Mouse (Mus musculus) heart, embryonic 10.5 days (tissue): ENCODE results near the gene Cep68. TPM values are rescaled to one million over a fixed set of nuclear protein-coding genes. Genes with fewer than 3 reads are reported as not detected.
A peak's percentile ranks its signal among the peaks of the same experiment; 100 is the strongest.

Source experiments
- DNase-seq: peaks from one replicate; pipeline ENCODE4 v3.0.0-alpha.2; 2017; ENCODE audit warnings: low spot score
- H3K27ac ChIP-seq: fragments of 300-500 bp; sonication (generic); 2 replicates; pipeline ENCODE4 v1.5.1; 2016; ENCODE audit warnings: mild to moderate bottlenecking
- H3K27me3 ChIP-seq: fragments of 300-500 bp; sonication (generic); 2 replicates; pipeline ENCODE4 v1.6.1; 2016; ENCODE audit warnings: mild to moderate bottlenecking; ENCODE audit not compliant: poor library complexity, insufficient read depth, severe bottlenecking
- H3K36me3 ChIP-seq: fragments of 300-500 bp; sonication (generic); 2 replicates; pipeline ENCODE4 v1.6.1; 2016; ENCODE audit warnings: mild to moderate bottlenecking, moderate library complexity
- H3K4me1 ChIP-seq: fragments of 300-500 bp; sonication (generic); 2 replicates; pipeline ENCODE4 v1.6.1; 2016; ENCODE audit warnings: mild to moderate bottlenecking
- H3K4me3 ChIP-seq: fragments of 300-500 bp; sonication (generic); 2 replicates; pipeline ENCODE4 v1.5.1; 2016; ENCODE audit warnings: mild to moderate bottlenecking, moderate library complexity
- H3K9me3 ChIP-seq: fragments of 300-500 bp; sonication (generic); 2 replicates; pipeline ENCODE4 v1.6.1; 2016; ENCODE audit warnings: mild to moderate bottlenecking, moderate library complexity
- WGBS: fragments of 180-500 bp; shearing (Covaris S2); methylation state at CpG from one replicate; pipeline ENCODE4 v1.1.7; 2016; 5-methylcytosine and 5-hydroxymethylcytosine counted together
- polyA plus RNA-seq: library from polyadenylated mRNA; unstranded; fragments of >200 nt; fragmentation: Nextera tagmentation; extraction: Ambion mirVana; gene quantifications from 2 replicates; pipeline ENCODE4 v1.2.1, GENCODE M21; 2016

The Cep68 gene
- polyA plus RNA-seq, 1 experiment from 2014 or later, result 39.0 TPM

- no peaks in the 10 kb centered on the region for H3K27me3 ChIP-seq
- no peak for DNase-seq
- peak overlapping the region; percentile 96 for H3K4me3 ChIP-seq
- H3K9me3 ChIP-seq, result no peaks in the 10 kb centered on the region
- WGBS, result under 1% methylated on average over 39 of the region's 39 CpGs
- H3K36me3 ChIP-seq, result peaks cover 17% of the 10 kb centered on the region
- H3K4me1 ChIP-seq, result peaks cover 44% of the 10 kb centered on the region
- H3K27ac ChIP-seq, result peak overlapping the region; percentile 99
Observed at GRCm38 (mm10) chr11:20248840-20249239, 389 bp downstream of the Cep68 start.

- H3K27ac ChIP-seq, result peak overlapping the region; percentile 99
- H3K36me3 ChIP-seq, result peaks cover 17% of the 10 kb centered on the region
- H3K4me3 ChIP-seq, result peak overlapping the region; percentile 96
- peak; percentile 67 for DNase-seq
- H3K9me3 ChIP-seq, result no peaks in the 10 kb centered on the region
- H3K4me1 ChIP-seq, result peaks cover 50% of the 10 kb centered on the region
- H3K27me3 ChIP-seq, result no peaks in the 10 kb centered on the region
- WGBS, result 21% methylated on average over 4 of the region's 4 CpGs
Observed at GRCm38 (mm10) chr11:20248277-20248676, 952 bp downstream of the Cep68 start.

GRCm38 (mm10) chr11:20247146-20247855 is 1.9 kb downstream of the Cep68 start:
- Histone ChIP-seq H3K27me3 (no peaks in the 10 kb centered on the region), H3K9me3 (no peaks in the 10 kb centered on the region), H3K27ac (no peak overlapping the region), H3K36me3 (peaks cover 23% of the 10 kb centered on the region), H3K4me3 (0 out of 2 replicates have a peak overlapping the region, but pooled peaks have one; percentile 96), H3K4me1 (peaks cover 57% of the 10 kb centered on the region)
- 82% methylated on average over 8 of the region's 8 CpGs for WGBS
- peak; percentile 35 for DNase-seq

- H3K27me3 ChIP-seq, result no peaks in the 10 kb centered on the region
- no peak overlapping the region for H3K27ac ChIP-seq
- 76% methylated on average over 1 of the region's 1 CpGs for WGBS
- no peak overlapping the region for H3K4me3 ChIP-seq
- H3K9me3 ChIP-seq, result no peaks in the 10 kb centered on the region
- peak; percentile 58 for DNase-seq
- H3K4me1 ChIP-seq, result peaks cover 57% of the 10 kb centered on the region
- H3K36me3 ChIP-seq, result peaks cover 28% of the 10 kb centered on the region
Observed at GRCm38 (mm10) chr11:20246616-20247015, 2.6 kb downstream of the Cep68 start.

- peaks cover 41% of the 10 kb centered on the region for H3K36me3 ChIP-seq
- peaks cover 53% of the 10 kb centered on the region for H3K4me1 ChIP-seq
- no peaks in the 10 kb centered on the region for H3K27me3 ChIP-seq
- 84% methylated on average over 6 of the region's 6 CpGs for WGBS
- no peaks in the 10 kb centered on the region for H3K9me3 ChIP-seq
- DNase-seq, result peak; percentile 31
- H3K27ac ChIP-seq, result no peak overlapping the region
- H3K4me3 ChIP-seq, result no peak overlapping the region
Observed at GRCm38 (mm10) chr11:20245316-20245715, 3.9 kb downstream of the Cep68 start.

- Histone ChIP-seq H3K27me3 (no peaks in the 10 kb centered on the region), H3K4me3 (no peak overlapping the region), H3K27ac (peak overlapping the region; percentile 4; the same call in 1 of the 2 replicates), H3K4me1 (peaks cover 47% of the 10 kb centered on the region), H3K36me3 (peaks cover 48% of the 10 kb centered on the region), H3K9me3 (no peaks in the 10 kb centered on the region)
- 68% methylated on average over 16 of the region's 16 CpGs for WGBS
- peak; percentile 72 for DNase-seq
Observed at GRCm38 (mm10) chr11:20244336-20245290, 4.6 kb downstream of the Cep68 start.

- H3K36me3 ChIP-seq, result peaks cover 60% of the 10 kb centered on the region
- H3K4me1 ChIP-seq, result peaks cover 46% of the 10 kb centered on the region
- H3K9me3 ChIP-seq, result no peaks in the 10 kb centered on the region
- no peak for DNase-seq
- 44% methylated on average over 9 of the region's 9 CpGs for WGBS
- H3K27me3 ChIP-seq, result no peaks in the 10 kb centered on the region
- H3K4me3 ChIP-seq, result no peak overlapping the region
- H3K27ac ChIP-seq, result no peak overlapping the region
Observed at GRCm38 (mm10) chr11:20243214-20243913, 5.9 kb downstream of the Cep68 start.

GRCm38 (mm10) chr11:20242366-20243056 is 6.7 kb downstream of the Cep68 start:
- peaks cover 38% of the 10 kb centered on the region for H3K4me1 ChIP-seq
- H3K4me3 ChIP-seq, result no peak overlapping the region
- no peaks in the 10 kb centered on the region for H3K9me3 ChIP-seq
- H3K27me3 ChIP-seq, result no peaks in the 10 kb centered on the region
- peaks cover 65% of the 10 kb centered on the region for H3K36me3 ChIP-seq
- DNase-seq, result no peak
- no peak overlapping the region for H3K27ac ChIP-seq
- 88% methylated on average over 6 of the region's 6 CpGs for WGBS

GRCm38 (mm10) chr11:20241311-20241710 is 7.9 kb downstream of the Cep68 start:
- DNase-seq, result peak; percentile 65
- Histone ChIP-seq H3K9me3 (no peaks in the 10 kb centered on the region), H3K27ac (no peak overlapping the region), H3K4me1 (peaks cover 26% of the 10 kb centered on the region), H3K4me3 (no peak overlapping the region), H3K27me3 (no peaks in the 10 kb centered on the region), H3K36me3 (peaks cover 68% of the 10 kb centered on the region)
- WGBS, result 95% methylated on average over 7 of the region's 7 CpGs

GRCm38 (mm10) chr11:20240331-20240730 is 8.9 kb downstream of the Cep68 start:
- peaks cover 24% of the 10 kb centered on the region for H3K4me1 ChIP-seq
- DNase-seq, result peak; percentile 67

GRCm38 (mm10) chr11:20239279-20239861 is 9.9 kb downstream of the Cep68 start:
- Histone ChIP-seq H3K27ac (no peak overlapping the region), H3K27me3 (no peaks in the 10 kb centered on the region), H3K4me1 (peaks cover 18% of the 10 kb centered on the region), H3K9me3 (no peaks in the 10 kb centered on the region), H3K4me3 (no peak overlapping the region), H3K36me3 (peaks cover 82% of the 10 kb centered on the region)
- 89% methylated on average over 9 of the region's 9 CpGs for WGBS
- DNase-seq, result peak; percentile 72

More at GRCm38 (mm10) chr11:20240331-20240730, 8.9 kb downstream of the Cep68 start:
- Histone ChIP-seq H3K27ac (no peak overlapping the region), H3K4me3 (no peak overlapping the region), H3K36me3 (peaks cover 76% of the 10 kb centered on the region), H3K27me3 (no peaks in the 10 kb centered on the region), H3K9me3 (no peaks in the 10 kb centered on the region)
- WGBS, result 85% methylated on average over 5 of the region's 5 CpGs

GRCm38 (mm10) chr11:20237976-20238375 is 11.3 kb downstream of the Cep68 start:
- no peak overlapping the region for H3K27ac ChIP-seq
- 90% methylated on average over 3 of the region's 3 CpGs for WGBS
- no peaks in the 10 kb centered on the region for H3K9me3 ChIP-seq
- no peak overlapping the region for H3K4me3 ChIP-seq
- H3K27me3 ChIP-seq, result no peaks in the 10 kb centered on the region
- peaks cover 4% of the 10 kb centered on the region; the same call in 1 of the 2 replicates for H3K4me1 ChIP-seq
- no peak for DNase-seq
- H3K36me3 ChIP-seq, result peaks cover 93% of the 10 kb centered on the region
